Mouse (Mus musculus) hindbrain, embryonic 16.5 days (tissue): ENCODE data around the gene Ylpm1. TPM values are rescaled to one million over a fixed set of nuclear protein-coding genes. Genes with fewer than 3 reads are reported as not detected.

ENCODE experiments used
- ATAC-seq: fragments of 200-750 bp; cut with Nextera tagmentation; 2 replicates; pipeline ENCODE4 v1.8.0; 2017; ENCODE audit warnings: moderate TSS enrichment, moderate library complexity
- H3K27ac ChIP-seq: fragments of 300-500 bp; sonication (generic); 2 replicates; pipeline ENCODE4 v1.5.1; 2014; ENCODE audit warnings: low read depth, mild to moderate bottlenecking, control low read depth, low read length, moderate library complexity
- H3K27me3 ChIP-seq: fragments of 300-500 bp; sonication (generic); replicated peaks from 2 replicates; pipeline ENCODE4 v1.6.1; 2014; ENCODE audit warnings: low read length; ENCODE audit not compliant: control insufficient read depth, insufficient read depth
- H3K36me3 ChIP-seq: fragments of 300-500 bp; sonication (generic); 2 replicates; pipeline ENCODE4 v1.6.1; 2014; ENCODE audit warnings: mild to moderate bottlenecking, low read length, moderate library complexity, mixed read lengths; ENCODE audit not compliant: control insufficient read depth, insufficient read depth
- H3K4me1 ChIP-seq: fragments of 300-500 bp; sonication (generic); 2 replicates; pipeline ENCODE4 v1.6.1; 2014; ENCODE audit warnings: low read depth, low read length; ENCODE audit not compliant: control insufficient read depth, insufficient read depth
- H3K4me2 ChIP-seq: fragments of 300-500 bp; sonication (generic); 2 replicates; pipeline ENCODE4 v1.6.1; 2014; ENCODE audit warnings: mild to moderate bottlenecking, low read length, control low read depth, moderate library complexity
- H3K4me3 ChIP-seq: fragments of 300-500 bp; sonication (generic); 2 replicates; pipeline ENCODE4 v1.5.1; 2014; ENCODE audit warnings: mild to moderate bottlenecking, low read length, control low read depth, moderate library complexity
- H3K9ac ChIP-seq: fragments of 300-500 bp; sonication (generic); 2 replicates; pipeline ENCODE4 v1.6.1; 2014; ENCODE audit warnings: low read depth, mild to moderate bottlenecking, control low read depth, low read length, moderate library complexity
- H3K9me3 ChIP-seq: fragments of 300-500 bp; sonication (generic); 2 replicates; pipeline ENCODE4 v1.6.1; 2014; ENCODE audit warnings: mild to moderate bottlenecking, low read length, moderate library complexity; ENCODE audit not compliant: control insufficient read depth
- WGBS: fragments of 180-500 bp; shearing (Covaris S2); extraction: QIAGEN DNeasy Blood & Tissue Kit; methylation state at CpG from one replicate; pipeline ENCODE4 v1.1.7; 2014; 5-methylcytosine and 5-hydroxymethylcytosine counted together
- polyA plus RNA-seq: library from polyadenylated mRNA; unstranded; fragments of >200 nt; fragmentation: Nextera tagmentation; extraction: Ambion mirVana; gene quantifications from 2 replicates; pipeline ENCODE4 v1.2.1, GENCODE M21; 2015

Ylpm1 gene
- polyA plus RNA-seq, 1 experiment from 2014 or later: 28.7 TPM

DNA sequence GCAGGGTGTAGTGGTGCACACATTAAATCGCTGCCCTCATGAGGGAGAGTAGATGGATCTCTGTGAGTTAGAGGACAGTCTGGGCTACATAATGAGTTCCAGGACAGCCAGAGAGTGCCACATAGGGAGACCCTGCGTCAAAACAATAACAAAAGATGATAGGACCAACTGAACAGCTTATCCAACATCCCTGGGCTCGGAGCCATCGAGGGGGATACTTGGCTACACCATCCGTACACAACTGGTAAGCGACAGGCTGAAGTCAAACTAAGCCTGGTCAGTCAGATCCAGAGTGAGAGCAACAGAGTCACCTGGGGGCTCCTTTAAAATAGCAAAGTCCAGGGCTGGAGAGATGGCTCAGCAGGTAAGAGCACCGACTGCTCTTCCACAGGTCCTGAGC is 99.7 kb downstream of the Ylpm1 start:
- Histone ChIP-seq H3K27ac (no peak overlapping the region), H3K9ac (no peak overlapping the region), H3K4me1 (no peaks in the 10 kb centered on the region; the same call in 1 of the 2 replicates), H3K4me3 (no peak overlapping the region), H3K36me3 (no peaks in the 10 kb centered on the region), H3K27me3 (no peaks in the 10 kb centered on the region), H3K9me3 (no peaks in the 10 kb centered on the region), H3K4me2 (no peak overlapping the region)
- ATAC-seq: no peak
- WGBS: 82% methylated on average over 7 of the region's 7 CpGs

GRCm38 (mm10) chr12:85101001-85101400 is 104.9 kb downstream of the Ylpm1 start:
- no peak overlapping the region for H3K4me2 ChIP-seq
- no peak overlapping the region for H3K9ac ChIP-seq
- no peaks in the 10 kb centered on the region for H3K4me1 ChIP-seq
- H3K9me3 ChIP-seq: no peaks in the 10 kb centered on the region
- H3K36me3 ChIP-seq: no peaks in the 10 kb centered on the region
- no peak overlapping the region for H3K27ac ChIP-seq
- ATAC-seq: no peak
- 57% methylated on average over 14 of the region's 14 CpGs for WGBS
- no peaks in the 10 kb centered on the region for H3K27me3 ChIP-seq
- H3K4me3 ChIP-seq: no peak overlapping the region

DNA sequence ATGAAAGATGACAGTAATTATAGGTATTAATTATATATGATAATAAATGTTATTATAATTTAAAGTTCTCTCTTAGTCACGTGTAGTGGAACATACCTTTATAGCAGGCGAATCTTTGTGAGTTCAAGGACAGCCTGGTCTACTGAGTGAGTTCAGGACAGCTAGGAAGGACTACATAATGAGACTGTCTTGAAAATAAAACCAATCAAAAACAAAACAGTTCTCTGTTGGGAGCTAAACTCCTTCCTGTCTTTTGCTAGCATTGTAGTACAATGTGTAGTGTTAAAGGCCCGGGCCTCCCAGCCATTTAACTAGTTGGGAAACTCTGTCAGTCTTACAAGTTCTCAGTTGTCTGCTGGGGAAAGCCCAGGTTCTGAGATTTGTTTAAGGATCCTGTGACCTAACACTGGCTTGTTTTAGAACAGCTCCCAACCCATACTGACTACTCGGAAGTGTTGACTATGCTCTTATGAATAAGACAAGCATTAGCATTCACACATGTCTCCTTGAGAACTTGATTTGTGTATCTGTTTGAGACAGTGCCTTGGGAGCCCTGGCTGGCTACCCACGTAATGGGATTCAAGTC is 105.5 kb downstream of the Ylpm1 start:
- H3K4me2 ChIP-seq: no peak overlapping the region
- no peaks in the 10 kb centered on the region for H3K36me3 ChIP-seq
- no peaks in the 10 kb centered on the region for H3K9me3 ChIP-seq
- WGBS: 84% methylated on average over 5 of the region's 5 CpGs
- H3K4me3 ChIP-seq: no peak overlapping the region
- ATAC-seq: no peak
- no peaks in the 10 kb centered on the region for H3K27me3 ChIP-seq
- no peaks in the 10 kb centered on the region for H3K4me1 ChIP-seq
- H3K9ac ChIP-seq: no peak overlapping the region
- no peak overlapping the region for H3K27ac ChIP-seq

- no peaks in the 10 kb centered on the region for H3K4me1 ChIP-seq
- 83% methylated on average over 8 of the region's 8 CpGs for WGBS
- no peak overlapping the region for H3K27ac ChIP-seq
- no peak overlapping the region for H3K4me3 ChIP-seq
- no peaks in the 10 kb centered on the region for H3K36me3 ChIP-seq
- H3K4me2 ChIP-seq: no peak overlapping the region
- H3K27me3 ChIP-seq: no peaks in the 10 kb centered on the region
- no peak for ATAC-seq
- H3K9ac ChIP-seq: no peak overlapping the region
- no peaks in the 10 kb centered on the region for H3K9me3 ChIP-seq
Observed at GRCm38 (mm10) chr12:85103096-85103495, 107.0 kb downstream of the Ylpm1 start.

DNA sequence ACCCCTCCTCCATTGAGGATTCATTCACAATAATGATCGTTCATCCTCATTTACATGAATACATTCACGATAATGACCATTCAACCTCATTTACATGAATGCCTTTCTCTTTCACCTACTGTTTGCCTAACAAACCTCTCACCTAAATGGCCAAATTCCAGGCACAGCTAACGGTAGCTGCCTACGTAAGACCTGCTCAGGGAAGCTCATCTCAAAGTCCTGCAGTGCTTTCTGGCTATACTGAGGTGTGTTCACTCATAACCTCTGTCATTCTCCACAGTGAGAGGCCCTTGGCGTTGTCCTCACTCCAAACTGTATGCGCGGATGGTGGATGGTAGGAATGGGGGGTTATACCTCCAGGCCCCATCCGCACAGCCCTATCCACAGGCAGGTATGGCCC is 108.7 kb downstream of the Ylpm1 start:
- Histone ChIP-seq H3K4me2 (no peak overlapping the region), H3K27ac (no peak overlapping the region), H3K27me3 (no peaks in the 10 kb centered on the region), H3K9me3 (no peaks in the 10 kb centered on the region), H3K36me3 (no peaks in the 10 kb centered on the region), H3K4me1 (peaks cover under 1% of the 10 kb centered on the region), H3K9ac (no peak overlapping the region), H3K4me3 (no peak overlapping the region)
- 88% methylated on average over 8 of the region's 8 CpGs for WGBS
- ATAC-seq: no peak

GRCm38 (mm10) chr12:85106292-85106691 is 110.2 kb downstream of the Ylpm1 start:
- no peak for ATAC-seq
- H3K9ac ChIP-seq: no peak overlapping the region
- 0 out of 2 replicates have a peak overlapping the region, but pooled peaks have one; percentile 1 for H3K4me2 ChIP-seq
- H3K36me3 ChIP-seq: no peaks in the 10 kb centered on the region
- peaks cover 4% of the 10 kb centered on the region for H3K4me1 ChIP-seq
- no peaks in the 10 kb centered on the region for H3K9me3 ChIP-seq
- no peak overlapping the region for H3K4me3 ChIP-seq
- H3K27ac ChIP-seq: no peak overlapping the region
- WGBS: 1% methylated on average over 8 of the region's 8 CpGs
- no peaks in the 10 kb centered on the region for H3K27me3 ChIP-seq

GRCm38 (mm10) chr12:85108643-85109042 is 112.5 kb downstream of the Ylpm1 start:
- H3K4me2 ChIP-seq: no peak overlapping the region
- no peak for ATAC-seq

DNA sequence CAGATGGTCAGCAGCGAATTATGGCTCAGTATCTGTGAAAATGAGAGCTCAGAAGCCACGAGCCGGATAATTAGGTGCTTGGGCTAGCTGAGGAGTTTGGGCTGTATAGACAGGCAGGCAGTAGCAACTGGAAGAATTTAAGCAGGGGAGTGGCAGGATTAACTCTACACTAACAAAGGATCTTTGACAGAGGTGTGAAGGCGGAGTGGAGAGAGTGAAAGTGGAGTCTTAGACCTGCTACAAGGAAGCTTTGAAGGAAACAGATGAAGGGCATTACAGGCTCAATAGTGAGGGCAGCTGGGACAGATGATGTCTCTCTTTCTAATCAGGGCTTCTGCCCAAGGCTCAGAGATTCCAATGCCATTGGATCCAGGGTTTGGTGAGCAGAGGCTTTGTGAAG is 113.3 kb downstream of the Ylpm1 start:
- H3K4me2 ChIP-seq: no peak overlapping the region
- no peak for ATAC-seq
- 68% methylated on average over 4 of the region's 4 CpGs for WGBS

More at GRCm38 (mm10) chr12:85108643-85109042, 112.5 kb downstream of the Ylpm1 start:
- Histone ChIP-seq H3K4me3 (no peak overlapping the region), H3K9ac (no peak overlapping the region), H3K9me3 (no peaks in the 10 kb centered on the region), H3K36me3 (no peaks in the 10 kb centered on the region), H3K27me3 (no peaks in the 10 kb centered on the region), H3K27ac (no peak overlapping the region), H3K4me1 (peaks cover 22% of the 10 kb centered on the region)
- 74% methylated on average over 3 of the region's 3 CpGs for WGBS

GRCm38 (mm10) chr12:85110011-85110697 is 114.0 kb downstream of the Ylpm1 start:
- Histone ChIP-seq H3K4me2 (peak overlapping the region; percentile 86), H3K4me3 (peak overlapping the region; percentile 99), H3K4me1 (peaks cover 22% of the 10 kb centered on the region), H3K9me3 (no peaks in the 10 kb centered on the region), H3K9ac (peak overlapping the region; percentile 100), H3K36me3 (peaks cover 3% of the 10 kb centered on the region; the same call in 1 of the 2 replicates), H3K27me3 (no peaks in the 10 kb centered on the region), H3K27ac (peak overlapping the region; percentile 90)
- 16% methylated on average over 18 of the region's 18 CpGs for WGBS
- peak; percentile 77 for ATAC-seq

More for the DNA sequence above, 113.3 kb downstream of the Ylpm1 start:
- no peaks in the 10 kb centered on the region for H3K9me3 ChIP-seq
- H3K27me3 ChIP-seq: no peaks in the 10 kb centered on the region
- H3K4me3 ChIP-seq: no peak overlapping the region
- H3K36me3 ChIP-seq: no peaks in the 10 kb centered on the region
- H3K27ac ChIP-seq: no peak overlapping the region
- H3K9ac ChIP-seq: no peak overlapping the region
- peaks cover 22% of the 10 kb centered on the region for H3K4me1 ChIP-seq
